Mouse (Mus musculus) megakaryocyte-erythroid progenitor cell, adult 5 weeks (primary cell): Measurements from ENCODE around the gene Pisd. TPM values are rescaled to one million over a fixed set of nuclear protein-coding genes. Genes with fewer than 3 reads are reported as not detected.

Experiments
- polyA plus RNA-seq: library from polyadenylated mRNA; stranded (reverse); fragments of >175 nt; gene quantifications from 2 replicates; pipeline ENCODE4 v1.2.3, GENCODE M21; 2012

The Pisd gene
- polyA plus RNA-seq = 24.3 and 33.5 TPM in 2 replicates

GRCm38 (mm10) chr5:32785313-32785915 lies at the start of gene Pisd:
TSS of gene Pisd (minus strand) at chr5:32785646.

GRCm38 (mm10) chr5:32827009-32827408 lies 41.6 kb upstream of the Pisd start, which contains the start of gene Gm20671:
TSS of gene Gm20671 (minus strand) at chr5:32827109.

Other genes with a start within 250 kb of the Pisd start
- gene Yes1, start 174.5 kb downstream of the Pisd start, polyA plus RNA-seq = 0.06 and 0.13 TPM in 2 replicates
- 1.3 and 2.4 TPM in 2 replicates for gene Gm20671, start 41.5 kb upstream of the Pisd start, polyA plus RNA-seq
- gene Prr14l, start 68.6 kb upstream of the Pisd start, polyA plus RNA-seq = 17.6 and 28.4 TPM in 2 replicates
- 4.7 and 4.9 TPM in 2 replicates for gene Depdc5, start 78.1 kb upstream of the Pisd start, polyA plus RNA-seq
- 107 and 133 TPM in 2 replicates for gene Ywhah, start 233.2 kb upstream of the Pisd start, polyA plus RNA-seq